Mouse (Mus musculus): ENCODE measurements around the gene Rbck1.

Gene Rbck1

DNA sequence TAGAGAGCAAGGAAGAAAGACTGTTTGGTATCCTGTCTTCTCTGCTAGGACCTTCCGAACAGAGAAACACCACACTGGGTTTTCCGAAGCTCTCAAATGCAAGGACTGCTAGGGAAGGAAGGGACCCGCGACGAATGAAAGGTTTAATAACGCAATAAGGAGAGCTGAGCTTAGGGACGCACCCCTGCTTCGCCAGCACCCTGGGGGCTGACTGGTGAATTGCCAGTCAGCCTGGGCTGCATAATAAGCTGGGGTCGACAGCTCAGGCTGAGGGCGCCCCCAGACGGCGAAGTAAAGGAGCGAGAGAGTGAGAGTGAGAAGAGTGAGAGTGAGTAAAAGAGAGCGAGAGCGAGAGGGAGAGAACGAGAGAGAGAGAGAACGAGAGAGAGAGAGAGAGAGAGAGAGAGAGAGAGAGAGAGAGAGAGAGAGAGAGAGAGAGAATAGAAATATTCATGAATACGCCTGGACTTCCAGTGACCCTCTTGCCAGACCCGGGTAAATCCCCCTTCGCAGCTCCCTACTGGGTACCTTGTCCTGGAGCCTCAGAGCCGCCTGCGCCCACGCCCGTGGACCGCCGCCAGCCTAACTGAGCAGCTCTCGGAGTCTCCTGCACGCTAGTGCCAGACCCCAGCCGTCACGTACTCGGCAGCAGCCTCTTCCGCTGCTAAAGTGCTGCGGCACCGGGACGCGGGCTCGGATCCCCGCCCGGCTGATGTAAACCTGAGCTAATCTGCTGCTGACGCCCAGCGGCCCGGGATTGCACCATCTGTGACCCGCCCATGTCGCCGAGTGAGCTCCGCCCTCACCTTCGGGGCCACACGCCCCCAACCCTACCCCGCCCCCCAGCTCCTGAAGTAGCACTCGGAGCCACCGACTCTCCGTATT is 11.1 kb upstream of the Rbck1 start, which contains the start of gene Trib3:
Gene Trib3 (minus strand): TSS at position 704 of the 885 bp plus-strand sequence.
- peak; percentile 86 for DNase-seq (ENCODE audit: low read depth, low spot score)

DNA sequence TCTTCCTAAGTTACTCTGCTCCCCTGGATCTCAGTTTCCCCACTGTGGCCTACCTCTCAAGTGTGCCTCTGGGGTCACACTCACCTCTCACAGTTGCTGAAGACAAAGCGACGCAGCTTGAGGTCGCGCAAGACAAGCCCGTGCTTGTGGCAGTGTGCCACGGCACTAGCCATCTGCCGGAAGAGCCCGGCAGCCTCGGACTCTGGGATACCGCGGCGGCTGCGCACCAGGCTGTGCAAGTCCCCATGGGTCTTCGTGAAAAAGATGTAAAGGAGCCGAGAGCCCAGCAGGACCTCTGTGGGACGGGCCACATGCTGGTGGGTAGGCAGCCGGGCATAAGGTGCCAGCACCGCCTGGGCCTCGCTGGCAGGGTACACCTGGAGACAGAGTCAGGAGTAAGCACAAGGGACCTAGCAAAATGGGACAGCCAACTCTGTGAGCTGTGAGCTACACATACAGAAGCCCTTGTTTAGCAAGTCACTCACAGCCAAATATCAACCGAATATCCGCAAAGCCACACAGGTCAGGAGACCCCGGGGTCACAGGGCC is 7.3 kb upstream of the Rbck1 start:
- no peak for DNase-seq (ENCODE audit: low read depth, low spot score)

DNA sequence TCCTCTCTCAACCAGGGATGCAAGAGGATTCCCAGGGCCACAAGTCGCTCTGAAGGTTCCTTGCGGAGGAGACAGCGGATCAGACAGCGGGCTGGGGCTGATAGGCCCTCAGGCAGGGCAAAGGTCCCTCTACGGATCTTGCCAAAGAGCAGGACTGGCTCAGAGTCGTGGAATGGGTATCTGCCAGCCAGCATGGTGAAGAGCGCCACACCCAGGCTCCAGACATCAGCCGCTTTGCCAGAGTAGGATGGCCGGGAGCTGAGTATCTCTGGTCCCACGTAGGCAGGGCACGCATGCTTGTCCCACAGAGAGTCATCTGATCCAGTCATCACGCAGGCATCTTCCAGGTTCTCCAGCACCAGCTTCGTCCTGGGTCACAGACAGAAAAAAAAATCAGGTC is 5.9 kb upstream of the Rbck1 start:
- DNase-seq (ENCODE audit: low read depth, low spot score) = no peak

DNA sequence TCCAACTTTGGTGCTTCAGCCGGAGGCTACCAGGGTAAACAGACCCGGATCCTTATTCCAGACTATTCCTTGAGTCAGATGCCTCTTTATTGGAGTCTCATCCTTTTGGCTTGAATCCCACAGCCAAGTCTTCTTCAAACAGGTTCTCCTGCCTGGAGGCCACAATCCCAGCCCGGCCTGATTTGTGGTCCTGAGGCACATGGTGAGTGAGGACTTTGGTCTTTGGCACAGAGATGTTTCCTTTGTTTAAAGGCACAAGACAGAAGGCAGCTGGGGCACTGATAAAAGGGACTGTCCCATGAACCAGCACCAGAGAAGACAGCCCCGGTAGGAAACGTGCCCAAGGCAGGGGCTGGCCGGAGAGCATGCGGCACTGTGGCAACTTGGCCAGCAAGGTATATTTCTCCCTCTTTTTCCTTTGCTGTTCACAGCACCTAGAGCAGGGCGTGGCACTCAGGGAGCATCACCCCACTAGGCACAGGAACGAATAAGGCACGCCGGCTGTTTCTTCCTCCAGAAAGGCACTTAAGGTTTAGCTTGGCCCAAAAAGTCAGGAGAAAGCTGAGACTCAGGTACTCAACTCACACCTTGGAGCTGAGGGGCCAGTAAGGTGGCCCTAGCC is 5.2 kb upstream of the Rbck1 start:
- no peak for DNase-seq (ENCODE audit: low read depth, low spot score)

- DNase-seq (ENCODE audit: low read depth, low spot score) = no peak
These were observed 4.4 kb upstream of the Rbck1 start for GRCm38 (mm10) chr2:152336856-152337255.

DNA sequence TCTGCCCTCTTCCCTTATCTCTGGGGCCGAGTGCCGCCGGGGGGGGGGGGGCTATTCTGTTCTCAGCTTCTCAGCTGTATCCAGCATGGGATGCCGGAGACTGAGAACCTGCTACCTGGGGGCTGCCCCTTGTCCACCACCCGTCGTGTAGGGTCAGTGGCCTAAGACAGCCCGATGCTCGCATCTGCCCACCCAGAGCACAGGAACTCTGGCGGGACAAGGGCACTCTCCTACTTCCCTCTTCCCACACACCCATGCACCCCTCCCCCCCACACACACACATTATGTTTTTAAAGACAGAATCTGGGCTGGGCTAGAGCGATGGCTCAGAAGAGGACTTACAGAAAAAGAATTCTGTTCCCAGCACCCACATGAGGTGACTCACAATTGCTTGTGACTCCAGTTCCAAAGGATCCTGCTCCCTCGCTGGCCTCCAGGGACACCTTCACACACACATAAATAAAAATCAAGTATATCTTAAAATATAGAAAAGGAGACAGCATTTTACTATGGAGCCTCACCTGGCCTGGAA is 2.9 kb upstream of the Rbck1 start:
- DNase-seq (ENCODE audit: low read depth, low spot score) = no peak

- no peak for DNase-seq (ENCODE audit: low read depth, low spot score)
These were observed 1.0 kb upstream of the Rbck1 start for GRCm38 (mm10) chr2:152333345-152334006.

GRCm38 (mm10) chr2:152330858-152331423 is 1.5 kb downstream of the Rbck1 start:
- no peak for DNase-seq (ENCODE audit: low read depth, low spot score)

- no peak for DNase-seq (ENCODE audit: low read depth, low spot score)
These were observed 4.5 kb downstream of the Rbck1 start for GRCm38 (mm10) chr2:152327980-152328379.

DNA sequence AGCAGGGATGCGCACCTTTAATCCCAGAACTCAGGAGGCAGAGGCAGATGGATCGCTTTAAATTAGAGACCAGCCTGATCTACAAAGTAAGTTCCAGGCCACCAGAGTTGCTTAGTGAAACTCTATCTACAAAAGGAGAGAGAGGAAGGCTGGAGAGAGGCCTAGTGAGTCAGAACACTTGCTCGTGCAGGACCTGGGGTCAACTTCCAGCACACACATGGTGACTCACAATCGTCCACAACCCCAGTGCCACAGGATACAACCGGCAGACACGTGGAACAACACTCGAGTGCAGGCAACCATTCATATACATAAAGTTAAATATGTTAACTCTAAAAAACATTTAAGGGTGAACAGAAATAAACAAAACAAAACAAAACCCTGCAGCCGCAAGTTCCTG is 5.8 kb downstream of the Rbck1 start:
- no peak for DNase-seq (ENCODE audit: low read depth, low spot score)

DNA sequence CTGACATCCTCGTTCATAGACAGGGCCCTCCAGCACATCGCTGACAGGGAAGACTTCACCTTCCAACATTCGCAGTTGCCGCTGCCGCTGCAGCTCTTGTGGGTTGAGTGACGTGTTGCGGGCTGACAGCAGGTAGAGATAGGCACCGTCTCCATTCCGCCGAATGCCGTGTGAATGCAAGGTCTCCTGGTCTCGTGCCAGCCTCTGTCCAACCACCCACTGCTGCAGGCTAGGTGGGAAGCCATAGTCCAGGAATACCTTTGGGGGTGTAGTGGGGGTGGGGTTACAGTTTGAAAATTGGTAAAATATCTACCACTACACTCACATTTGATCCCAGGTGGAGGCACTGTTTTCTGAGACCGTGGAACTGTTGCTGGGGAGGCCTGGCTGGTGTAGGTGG is 6.3 kb downstream of the Rbck1 start:
- DNase-seq (ENCODE audit: low read depth, low spot score) = no peak

DNA sequence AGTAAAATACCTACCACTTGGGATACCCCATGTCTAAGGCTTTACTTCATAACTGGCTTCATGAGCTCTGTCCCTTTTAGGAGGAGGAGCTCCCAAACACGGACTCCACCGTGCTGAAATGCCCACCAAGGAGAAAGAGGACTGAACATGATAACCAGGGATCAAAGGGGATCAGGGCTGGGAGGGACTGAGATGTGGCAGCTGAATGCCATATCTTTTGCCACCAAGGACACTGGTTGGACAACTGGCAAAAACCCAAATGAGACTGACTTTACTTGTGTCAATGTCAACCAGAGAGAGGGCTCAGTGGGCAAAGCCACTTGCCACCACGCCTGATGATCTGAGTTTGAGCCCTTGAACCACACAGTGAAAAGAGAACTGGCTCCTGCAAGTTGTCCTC is 7.6 kb downstream of the Rbck1 start:
- no peak for DNase-seq (ENCODE audit: low read depth, low spot score)

- DNase-seq (ENCODE audit: low read depth, low spot score) = no peak
These were observed 8.5 kb downstream of the Rbck1 start for GRCm38 (mm10) chr2:152323971-152324370.

DNA sequence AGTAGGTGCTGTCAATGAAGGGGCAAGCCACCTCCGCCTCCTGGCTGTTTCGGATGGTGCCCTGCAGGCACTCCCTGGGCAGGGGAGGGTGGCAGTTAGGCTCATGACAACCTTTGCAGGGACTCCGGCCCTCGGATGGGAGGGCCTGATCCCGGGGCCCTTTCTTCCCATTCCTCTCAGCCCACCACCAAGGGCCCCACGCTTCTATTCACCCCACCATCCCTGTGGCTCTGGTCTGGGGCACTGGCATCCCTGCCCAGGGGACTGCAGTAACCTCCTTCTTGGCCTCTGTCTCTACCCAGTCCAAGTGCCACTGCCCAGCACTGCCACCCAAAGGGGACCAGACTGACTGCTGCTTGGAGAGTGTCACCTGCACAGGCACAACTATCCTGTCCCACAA is 10.3 kb downstream of the Rbck1 start:
- no peak for DNase-seq (ENCODE audit: low read depth, low spot score)

DNA sequence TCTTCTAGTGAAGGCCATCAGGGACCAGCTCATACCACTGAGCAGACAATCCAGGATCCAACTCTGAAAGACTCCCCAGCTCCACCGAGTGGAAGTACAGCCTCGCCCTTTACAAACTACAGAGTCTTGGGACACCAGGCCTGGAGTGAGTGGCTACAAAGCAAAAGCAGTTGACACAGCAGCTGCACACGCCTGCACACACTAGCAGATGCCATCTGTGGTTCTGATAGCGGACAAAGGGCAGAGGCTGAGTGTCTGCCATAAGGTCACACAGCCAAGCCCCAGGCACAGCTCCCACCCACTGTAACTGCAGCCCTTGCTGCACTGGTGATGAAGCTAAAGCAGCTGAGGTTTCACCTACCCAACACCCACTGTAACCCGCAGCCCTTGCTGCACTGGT is 10.9 kb downstream of the Rbck1 start:
- no peak for DNase-seq (ENCODE audit: low read depth, low spot score)

- no peak for DNase-seq (ENCODE audit: low read depth, low spot score)
These were observed 15.4 kb downstream of the Rbck1 start for GRCm38 (mm10) chr2:152317054-152317453.

DNA sequence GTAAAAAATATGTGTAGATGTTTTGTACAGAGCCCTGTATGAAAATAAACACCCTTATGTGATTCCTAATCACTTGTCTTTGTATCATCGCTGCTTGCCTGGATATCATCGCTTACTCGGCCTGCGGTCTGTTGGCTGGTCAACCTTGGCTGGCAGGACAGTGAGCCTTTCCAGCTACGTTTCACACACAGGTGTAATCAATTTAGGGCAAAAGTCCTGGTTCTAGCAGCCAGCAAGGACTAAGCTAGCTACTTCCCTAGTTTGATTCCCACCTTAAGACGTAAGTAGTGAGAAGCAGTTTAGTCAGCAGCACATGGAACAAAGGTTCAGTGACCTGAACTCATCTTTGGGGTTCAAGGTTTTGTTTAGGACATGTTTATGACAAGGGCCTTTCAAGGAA is 18.5 kb downstream of the Rbck1 start:
- DNase-seq (ENCODE audit: low read depth, low spot score) = no peak

GRCm38 (mm10) chr2:152312996-152313395 is 19.5 kb downstream of the Rbck1 start:
- DNase-seq (ENCODE audit: low read depth, low spot score) = no peak

DNA sequence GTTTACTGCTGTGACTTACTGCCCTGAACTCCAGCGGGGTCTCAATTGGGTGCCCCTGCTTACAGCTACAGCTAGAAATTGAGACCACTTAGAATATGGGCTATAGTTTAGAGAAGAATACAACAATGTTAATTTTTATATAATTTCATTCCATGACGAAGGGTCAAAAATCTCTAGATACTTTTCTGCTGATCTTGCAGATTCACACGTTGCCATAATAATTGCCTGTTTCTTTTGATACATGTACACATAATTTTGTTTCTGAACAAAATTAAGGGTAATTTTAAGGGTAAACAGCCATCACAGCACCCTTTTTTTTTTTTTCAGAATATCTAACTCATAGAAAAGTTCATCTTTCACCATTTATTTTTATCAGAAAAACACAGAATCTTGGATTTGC is 25.3 kb downstream of the Rbck1 start:
- DNase-seq (ENCODE audit: low read depth, low spot score) = no peak

DNA sequence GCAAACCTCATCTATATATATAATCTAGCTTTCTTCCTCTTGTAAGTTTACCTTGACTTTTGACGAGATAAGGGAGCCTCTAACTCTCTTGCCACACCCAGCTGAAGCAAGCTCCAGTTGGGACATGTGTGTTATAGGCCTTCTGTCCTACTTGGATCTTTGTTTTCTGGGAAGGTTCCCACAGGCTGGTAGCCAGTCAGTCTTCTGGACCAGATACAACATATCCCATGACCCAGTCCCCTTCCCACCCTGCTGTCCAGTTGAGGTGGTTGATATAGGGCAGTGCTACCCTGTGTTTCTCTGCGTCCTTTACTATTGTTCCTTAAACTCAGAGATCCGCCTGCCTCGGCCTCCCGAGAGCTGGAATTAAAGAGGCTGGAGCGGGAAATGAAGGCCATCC is 27.0 kb downstream of the Rbck1 start:
- no peak for DNase-seq (ENCODE audit: low read depth, low spot score)

GRCm38 (mm10) chr2:152303781-152304180 is 28.7 kb downstream of the Rbck1 start:
- DNase-seq (ENCODE audit: low read depth, low spot score) = peak; percentile 17

DNA sequence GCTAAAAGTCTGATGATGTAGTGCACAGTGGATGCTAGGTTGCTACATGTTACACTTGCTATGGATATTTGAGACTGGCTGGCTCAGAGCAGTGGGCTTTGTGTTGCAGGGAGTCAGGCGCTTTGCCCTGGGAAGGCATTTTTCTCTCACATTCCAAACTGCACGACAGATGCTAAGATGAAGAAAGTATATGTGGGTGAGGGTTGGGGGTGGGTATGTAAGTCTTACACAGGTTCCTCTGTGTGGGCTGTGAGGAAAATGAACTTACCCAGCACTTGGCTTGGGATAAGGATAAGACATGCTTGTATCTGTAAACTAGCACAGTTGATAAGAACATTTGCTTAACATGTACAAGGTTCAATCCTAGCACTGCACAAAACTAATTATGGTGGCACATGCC is 29.6 kb downstream of the Rbck1 start:
- DNase-seq (ENCODE audit: low read depth, low spot score) = no peak

All from mesoderm, embryonic 11.5 days (tissue).